Mouse (Mus musculus): ENCODE measurements at regions not wholly inside any gene's neighbourhood (a gene's known extent, or its start where the extent isn't known, plus 50 kb on each side); places are given as distances from the start of the nearest gene placed in this dataset.

DNA sequence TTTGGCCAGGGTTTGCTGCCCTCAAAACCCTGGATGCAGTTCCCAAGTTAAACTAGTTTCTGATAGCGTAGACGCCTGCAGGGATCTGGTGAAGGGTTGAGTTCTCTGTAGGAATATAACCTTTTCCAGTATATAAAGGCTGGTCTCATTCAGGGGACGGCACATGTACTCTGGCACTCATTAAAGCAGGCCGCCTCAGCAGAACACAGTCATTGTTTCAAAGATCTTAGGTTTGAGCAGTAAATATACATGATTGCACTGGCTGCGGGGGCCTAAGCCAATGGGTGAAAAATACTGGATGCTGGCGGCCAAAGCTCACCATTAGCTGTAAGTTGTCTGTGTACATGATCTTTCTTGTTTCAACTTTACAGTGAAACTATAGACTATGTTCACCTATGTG, 137.9 kb upstream of the Klf14 start:
- H3K9me3 ChIP-seq (ENCODE audit: control insufficient read depth, low read length): no peaks in the 10 kb centered on the region
- ATAC-seq (ENCODE audit: insufficient number of reproducible peaks, low FRiP score, low TSS enrichment, low read depth): no peak
- H3K9ac ChIP-seq (ENCODE audit: low read length): no peak overlapping the region
- no peaks in the 10 kb centered on the region for H3K27me3 ChIP-seq (ENCODE audit: control insufficient read depth, insufficient read depth, low read length)
- H3K4me1 ChIP-seq (ENCODE audit: control insufficient read depth, insufficient read depth, low read length): peaks cover 11% of the 10 kb centered on the region
- H3K27ac ChIP-seq (replicated peaks; ENCODE audit: low read depth, low read length): peak overlapping the region; percentile 65
- 69% methylated on average over 6 of the region's 6 CpGs for WGBS
- no peak for DNase-seq (ENCODE audit: low spot score)
- no peak overlapping the region for H3K4me3 ChIP-seq (ENCODE audit: low read depth, low read length)
- H3K36me3 ChIP-seq (ENCODE audit: control insufficient read depth, insufficient read depth, low read length): no peaks in the 10 kb centered on the region
- H3K4me2 ChIP-seq (ENCODE audit: low read depth, severe bottlenecking): no peak overlapping the region

DNA sequence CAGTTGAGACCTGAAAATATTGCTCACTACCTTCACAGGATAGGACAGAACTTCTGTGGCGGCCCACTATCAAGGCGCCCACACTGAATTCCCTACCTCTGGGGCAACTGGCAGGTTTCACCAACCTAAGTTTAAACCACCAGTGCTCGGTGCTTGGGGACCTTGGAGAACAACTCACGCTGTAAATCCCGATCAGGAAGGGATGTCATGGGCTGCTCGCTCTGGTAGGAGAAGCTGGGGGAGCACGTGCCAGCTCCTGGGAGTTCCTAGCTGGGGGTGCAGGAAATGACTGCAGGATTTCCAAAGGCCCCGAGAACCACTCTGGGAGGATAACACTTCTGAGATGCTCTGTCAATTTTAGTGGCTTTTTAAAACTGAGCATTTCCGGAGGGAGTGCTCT, 138.4 kb upstream of the Klf14 start:
- no peak overlapping the region for H3K27ac ChIP-seq (replicated peaks; ENCODE audit: low read depth, low read length)
- DNase-seq (ENCODE audit: low spot score): no peak
- H3K4me2 ChIP-seq (ENCODE audit: low read depth, severe bottlenecking): no peak overlapping the region
- no peak overlapping the region for H3K9ac ChIP-seq (ENCODE audit: low read length)
- no peak overlapping the region for H3K4me3 ChIP-seq (ENCODE audit: low read depth, low read length)
- H3K27me3 ChIP-seq (ENCODE audit: control insufficient read depth, insufficient read depth, low read length): no peaks in the 10 kb centered on the region
- 74% methylated on average over 9 of the region's 9 CpGs for WGBS
- no peaks in the 10 kb centered on the region for H3K9me3 ChIP-seq (ENCODE audit: control insufficient read depth, low read length)
- H3K36me3 ChIP-seq (ENCODE audit: control insufficient read depth, insufficient read depth, low read length): no peaks in the 10 kb centered on the region
- no peak for ATAC-seq (ENCODE audit: insufficient number of reproducible peaks, low FRiP score, low TSS enrichment, low read depth)
- H3K4me1 ChIP-seq (ENCODE audit: control insufficient read depth, insufficient read depth, low read length): peaks cover 11% of the 10 kb centered on the region

DNA sequence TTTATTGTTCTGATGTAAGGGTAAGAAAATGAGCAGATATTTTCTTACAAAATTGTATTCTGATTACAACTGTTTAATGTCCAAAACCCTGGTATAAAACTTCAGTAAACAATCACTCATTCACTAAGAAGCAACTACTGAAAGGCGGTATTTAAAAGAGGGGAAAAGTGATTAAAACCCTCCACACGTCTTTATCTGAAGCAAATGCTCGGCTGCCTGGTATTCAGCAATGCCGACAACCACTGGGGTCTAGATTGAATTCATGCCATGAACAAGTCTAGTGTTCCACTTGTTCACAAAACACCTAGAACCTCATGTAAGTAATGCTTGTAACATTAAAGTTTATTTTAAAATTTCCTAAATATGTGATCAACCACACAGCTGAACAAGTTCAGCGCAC, 139.2 kb upstream of the Klf14 start:
- no peaks in the 10 kb centered on the region for H3K36me3 ChIP-seq (ENCODE audit: control insufficient read depth, insufficient read depth, low read length)
- H3K27me3 ChIP-seq (ENCODE audit: control insufficient read depth, insufficient read depth, low read length): no peaks in the 10 kb centered on the region
- H3K4me1 ChIP-seq (ENCODE audit: control insufficient read depth, insufficient read depth, low read length): peaks cover 11% of the 10 kb centered on the region
- H3K9ac ChIP-seq (ENCODE audit: low read length): no peak overlapping the region
- DNase-seq (ENCODE audit: low spot score) (no peak), ATAC-seq (ENCODE audit: insufficient number of reproducible peaks, low FRiP score, low TSS enrichment, low read depth) (no peak)
- H3K9me3 ChIP-seq (ENCODE audit: control insufficient read depth, low read length): no peaks in the 10 kb centered on the region
- 83% methylated on average over 5 of the region's 5 CpGs for WGBS
- H3K4me2 ChIP-seq (ENCODE audit: low read depth, severe bottlenecking): no peak overlapping the region
- H3K4me3 ChIP-seq (ENCODE audit: low read depth, low read length): no peak overlapping the region
- no peak overlapping the region for H3K27ac ChIP-seq (replicated peaks; ENCODE audit: low read depth, low read length)

GRCm38 (mm10) chr6:31100084-31100579, 141.3 kb upstream of the Klf14 start:
- H3K36me3 ChIP-seq (ENCODE audit: control insufficient read depth, insufficient read depth, low read length): no peaks in the 10 kb centered on the region
- DNase-seq (ENCODE audit: low spot score) (no peak), ATAC-seq (ENCODE audit: insufficient number of reproducible peaks, low FRiP score, low TSS enrichment, low read depth) (no peak)
- WGBS: 81% methylated on average over 12 of the region's 12 CpGs
- no peak overlapping the region for H3K9ac ChIP-seq (ENCODE audit: low read length)
- H3K4me3 ChIP-seq (ENCODE audit: low read depth, low read length): no peak overlapping the region
- H3K4me2 ChIP-seq (ENCODE audit: low read depth, severe bottlenecking): no peak overlapping the region
- H3K4me1 ChIP-seq (ENCODE audit: control insufficient read depth, insufficient read depth, low read length): peaks cover 11% of the 10 kb centered on the region
- no peaks in the 10 kb centered on the region for H3K9me3 ChIP-seq (ENCODE audit: control insufficient read depth, low read length)
- H3K27me3 ChIP-seq (ENCODE audit: control insufficient read depth, insufficient read depth, low read length): no peaks in the 10 kb centered on the region
- H3K27ac ChIP-seq (replicated peaks; ENCODE audit: low read depth, low read length): no peak overlapping the region

GRCm38 (mm10) chr6:31100749-31101148, 141.9 kb upstream of the Klf14 start:
- H3K9me3 ChIP-seq (ENCODE audit: control insufficient read depth, low read length): no peaks in the 10 kb centered on the region
- H3K4me1 ChIP-seq (ENCODE audit: control insufficient read depth, insufficient read depth, low read length): peaks cover 11% of the 10 kb centered on the region
- H3K4me3 ChIP-seq (ENCODE audit: low read depth, low read length): no peak overlapping the region
- ATAC-seq (ENCODE audit: insufficient number of reproducible peaks, low FRiP score, low TSS enrichment, low read depth) (no peak), DNase-seq (ENCODE audit: low spot score) (no peak)
- no peak overlapping the region for H3K9ac ChIP-seq (ENCODE audit: low read length)
- H3K36me3 ChIP-seq (ENCODE audit: control insufficient read depth, insufficient read depth, low read length): no peaks in the 10 kb centered on the region
- no peaks in the 10 kb centered on the region for H3K27me3 ChIP-seq (ENCODE audit: control insufficient read depth, insufficient read depth, low read length)
- H3K4me2 ChIP-seq (ENCODE audit: low read depth, severe bottlenecking): no peak overlapping the region
- no peak overlapping the region for H3K27ac ChIP-seq (replicated peaks; ENCODE audit: low read depth, low read length)
- 70% methylated on average over 5 of the region's 5 CpGs for WGBS

- no peaks in the 10 kb centered on the region for H3K36me3 ChIP-seq (ENCODE audit: control insufficient read depth, insufficient read depth, low read length)
- no peak overlapping the region for H3K4me2 ChIP-seq (ENCODE audit: low read depth, severe bottlenecking)
- H3K27me3 ChIP-seq (ENCODE audit: control insufficient read depth, insufficient read depth, low read length): no peaks in the 10 kb centered on the region
- H3K27ac ChIP-seq (replicated peaks; ENCODE audit: low read depth, low read length): no peak overlapping the region
- ATAC-seq (ENCODE audit: insufficient number of reproducible peaks, low FRiP score, low TSS enrichment, low read depth): no peak
- H3K9ac ChIP-seq (ENCODE audit: low read length): no peak overlapping the region
- no peak for DNase-seq (ENCODE audit: low spot score)
- WGBS: 79% methylated on average over 10 of the region's 10 CpGs
- no peak overlapping the region for H3K4me3 ChIP-seq (ENCODE audit: low read depth, low read length)
- no peaks in the 10 kb centered on the region for H3K9me3 ChIP-seq (ENCODE audit: control insufficient read depth, low read length)
- H3K4me1 ChIP-seq (ENCODE audit: control insufficient read depth, insufficient read depth, low read length): 0 out of 2 replicates have a peak, but pooled peaks cover 3% of the 10 kb centered on the region
Observed at GRCm38 (mm10) chr6:31106144-31106836, 147.4 kb upstream of the Klf14 start.

DNA sequence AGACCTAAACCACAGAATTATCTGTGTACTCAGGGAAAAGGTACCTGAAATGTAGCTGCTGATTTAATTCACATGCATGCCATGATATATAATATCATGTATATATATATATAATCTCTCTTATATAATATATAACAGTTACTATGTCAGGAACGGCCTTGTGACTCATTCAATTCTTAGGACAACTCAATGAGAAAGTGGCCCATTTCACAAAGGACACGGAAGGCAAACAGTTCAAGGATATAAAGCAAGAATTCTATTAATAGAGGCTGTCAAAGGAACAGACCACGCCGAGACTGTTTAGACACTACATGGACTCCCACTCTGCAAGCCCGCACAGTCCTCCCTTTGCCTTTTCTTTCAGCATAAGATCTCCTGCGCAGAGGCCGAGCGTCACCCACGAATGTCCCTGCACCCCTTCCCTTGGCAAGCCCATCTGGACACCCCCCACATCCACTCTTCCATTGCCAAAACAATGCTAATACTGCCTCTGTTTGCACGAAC, 148.0 kb upstream of the Klf14 start:
- Histone ChIP-seq H3K4me1 (ENCODE audit: control insufficient read depth, insufficient read depth, low read length) (0 out of 2 replicates have a peak, but pooled peaks cover 3% of the 10 kb centered on the region), H3K27me3 (ENCODE audit: control insufficient read depth, insufficient read depth, low read length) (no peaks in the 10 kb centered on the region), H3K9me3 (ENCODE audit: control insufficient read depth, low read length) (no peaks in the 10 kb centered on the region), H3K27ac (replicated peaks; ENCODE audit: low read depth, low read length) (no peak overlapping the region), H3K36me3 (ENCODE audit: control insufficient read depth, insufficient read depth, low read length) (no peaks in the 10 kb centered on the region), H3K4me2 (ENCODE audit: low read depth, severe bottlenecking) (no peak overlapping the region), H3K9ac (ENCODE audit: low read length) (no peak overlapping the region), H3K4me3 (ENCODE audit: low read depth, low read length) (no peak overlapping the region)
- DNase-seq (ENCODE audit: low spot score) (no peak), ATAC-seq (ENCODE audit: insufficient number of reproducible peaks, low FRiP score, low TSS enrichment, low read depth) (no peak)
- WGBS: 94% methylated on average over 10 of the region's 10 CpGs

GRCm38 (mm10) chr6:31107360-31107759, 148.5 kb upstream of the Klf14 start:
- H3K27ac ChIP-seq (replicated peaks; ENCODE audit: low read depth, low read length): no peak overlapping the region
- 95% methylated on average over 4 of the region's 4 CpGs for WGBS

More at GRCm38 (mm10) chr6:31107360-31107759, 148.5 kb upstream of the Klf14 start:
- no peaks in the 10 kb centered on the region for H3K36me3 ChIP-seq (ENCODE audit: control insufficient read depth, insufficient read depth, low read length)
- H3K4me3 ChIP-seq (ENCODE audit: low read depth, low read length): no peak overlapping the region
- ATAC-seq (ENCODE audit: insufficient number of reproducible peaks, low FRiP score, low TSS enrichment, low read depth): no peak
- no peaks in the 10 kb centered on the region for H3K9me3 ChIP-seq (ENCODE audit: control insufficient read depth, low read length)
- H3K9ac ChIP-seq (ENCODE audit: low read length): no peak overlapping the region
- H3K4me2 ChIP-seq (ENCODE audit: low read depth, severe bottlenecking): no peak overlapping the region
- H3K4me1 ChIP-seq (ENCODE audit: control insufficient read depth, insufficient read depth, low read length): 0 out of 2 replicates have a peak, but pooled peaks cover 3% of the 10 kb centered on the region
- no peak for DNase-seq (ENCODE audit: low spot score)
- H3K27me3 ChIP-seq (ENCODE audit: control insufficient read depth, insufficient read depth, low read length): no peaks in the 10 kb centered on the region
